Mouse (Mus musculus): ENCODE measurements around the gene Taf5.

Gene Taf5

GRCm38 (mm10) chr19:47067096-47067882 lies at the start of gene Taf5:
TSS of gene Taf5 (plus strand) at chr19:47067746.
- peak; percentile 98 to 99 for DNase-seq

- DNase-seq: peak in 1 of 2 experiments; percentile 45
Measured at GRCm38 (mm10) chr19:47017831-47018230, 49.7 kb upstream of the Taf5 start.

- no peak for DNase-seq
Measured at GRCm38 (mm10) chr19:47018330-47018729, 49.2 kb upstream of the Taf5 start.

DNA sequence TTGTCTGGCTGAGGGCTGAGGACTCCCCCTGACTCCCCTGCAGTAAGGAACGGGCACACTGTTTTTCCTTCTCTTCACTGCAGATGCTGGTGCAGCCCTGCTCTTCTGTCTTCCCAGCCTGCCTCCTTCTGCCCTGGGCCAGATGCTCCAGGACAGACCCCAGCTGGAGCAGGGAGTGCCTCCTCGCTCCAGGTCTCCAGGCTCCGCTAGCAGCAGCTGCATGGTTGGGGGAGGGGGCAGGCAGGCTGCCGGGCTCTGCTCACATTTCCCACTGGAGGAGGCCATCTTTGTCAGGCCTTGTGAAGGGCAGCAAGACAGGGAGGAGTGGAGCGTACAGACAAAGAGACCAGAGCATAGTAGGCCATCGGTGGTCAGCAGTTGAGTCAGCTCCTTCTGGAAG lies 48.2 kb upstream of the Taf5 start:
- peak; percentile 68 to 73 for DNase-seq

DNA sequence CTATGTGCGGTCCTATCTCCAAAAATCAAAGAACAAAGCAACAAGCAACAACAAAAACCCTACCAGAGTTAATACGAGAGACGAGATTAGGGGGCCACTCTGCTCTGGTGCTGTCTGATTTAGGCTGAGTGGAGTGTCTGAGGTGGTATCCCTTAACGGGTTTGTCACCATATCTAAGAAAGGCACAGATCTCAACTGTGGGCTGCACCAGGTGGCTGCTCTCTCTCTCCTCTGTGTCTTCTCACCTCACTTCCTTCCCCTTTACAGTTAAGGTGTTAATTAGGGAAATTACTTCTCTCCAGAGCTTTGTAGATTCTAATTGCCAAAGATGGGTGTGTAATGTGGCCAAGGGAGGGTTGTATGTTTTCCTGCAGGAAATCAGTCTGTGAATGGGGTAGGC lies 44.8 kb upstream of the Taf5 start:
- DNase-seq: no peak

GRCm38 (mm10) chr19:47023546-47023945 lies 44.0 kb upstream of the Taf5 start:
- no peak for DNase-seq

GRCm38 (mm10) chr19:47024954-47025353 lies 42.6 kb upstream of the Taf5 start:
- DNase-seq: peak in 1 of 2 experiments; percentile 17

DNA sequence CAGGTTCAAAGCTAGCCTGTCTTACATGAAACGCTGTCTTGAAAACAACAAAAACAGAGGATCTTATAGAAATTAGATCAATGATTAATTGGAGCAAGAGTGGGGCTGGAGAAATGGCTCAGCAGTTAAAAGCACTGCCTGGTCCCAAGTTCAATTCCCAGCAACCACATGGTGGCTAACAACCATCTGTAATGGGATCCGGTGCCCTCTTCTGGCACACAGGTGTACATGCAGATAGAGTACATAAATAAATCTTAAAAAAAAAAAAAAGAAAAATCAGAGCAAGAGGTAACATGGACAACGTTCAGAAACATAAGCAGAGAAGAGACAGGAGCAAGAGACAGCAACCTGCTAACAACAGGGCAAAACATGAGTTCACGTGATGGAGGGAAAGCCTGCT lies 41.0 kb upstream of the Taf5 start:
- no peak for DNase-seq

- no peak for DNase-seq
Measured at GRCm38 (mm10) chr19:47029796-47030195, 37.8 kb upstream of the Taf5 start.

DNA sequence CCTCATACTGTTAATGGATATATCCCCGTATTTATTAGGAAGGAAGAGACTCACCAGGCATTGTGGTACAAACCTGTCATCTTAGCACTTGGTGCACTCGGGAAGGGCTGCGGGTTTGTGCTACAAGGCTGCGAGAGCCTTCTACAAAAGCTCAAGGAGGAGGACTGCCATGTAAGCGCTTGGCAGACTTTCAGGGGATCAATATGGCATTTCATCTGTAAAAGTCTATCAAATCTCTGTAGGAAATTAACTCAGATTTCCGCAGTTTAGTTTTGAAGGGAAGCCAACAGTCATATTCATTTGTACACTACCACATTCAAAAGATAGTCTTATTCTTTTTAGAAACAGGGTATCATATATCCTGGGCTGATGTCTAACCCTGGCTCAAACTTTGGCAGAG lies 35.8 kb upstream of the Taf5 start:
- DNase-seq: no peak

DNA sequence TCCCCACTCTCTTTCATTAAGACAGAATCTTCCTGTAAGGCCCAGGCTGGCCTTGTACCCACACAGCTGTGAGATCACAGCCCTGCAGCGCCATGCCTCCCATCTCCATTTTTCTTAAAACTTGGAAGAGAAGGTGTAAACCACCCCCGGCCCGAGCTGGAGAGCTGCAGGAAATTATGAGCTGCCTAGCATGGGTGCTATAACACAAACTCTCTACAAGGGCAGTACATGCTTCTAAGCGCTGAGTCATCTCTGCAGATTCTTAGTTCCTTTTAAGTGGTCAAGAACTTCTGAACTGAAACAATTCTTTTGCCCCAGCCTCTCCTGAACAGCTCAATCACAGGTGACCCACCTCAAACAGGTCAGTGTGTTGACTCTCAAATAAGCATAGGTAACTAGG lies 32.6 kb upstream of the Taf5 start:
- no peak for DNase-seq

DNA sequence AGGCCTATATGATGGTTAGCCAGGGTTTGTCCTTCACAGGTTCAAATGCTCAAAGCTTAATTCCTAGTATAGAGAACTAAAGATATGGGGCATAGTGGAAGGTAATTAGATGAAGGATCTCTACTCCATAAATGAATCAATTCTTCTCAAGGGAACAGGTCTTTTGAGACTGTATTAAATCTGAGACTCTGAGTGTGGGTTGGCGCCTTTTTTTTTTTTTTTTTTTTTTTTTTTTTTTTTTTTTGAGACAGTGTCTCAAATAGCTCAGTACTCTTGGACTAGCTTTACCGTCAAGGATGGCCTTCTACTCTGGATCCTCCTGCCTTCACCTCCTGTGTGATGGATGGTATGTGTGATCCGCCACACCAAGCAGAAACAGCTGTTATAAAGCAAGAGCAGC lies 30.9 kb upstream of the Taf5 start:
- DNase-seq: no peak

GRCm38 (mm10) chr19:47040720-47041473 lies 26.6 kb upstream of the Taf5 start:
- no peak for DNase-seq

- peak in 1 of 2 experiments; percentile 45 for DNase-seq
Measured at GRCm38 (mm10) chr19:47043608-47044007, 23.9 kb upstream of the Taf5 start.

DNA sequence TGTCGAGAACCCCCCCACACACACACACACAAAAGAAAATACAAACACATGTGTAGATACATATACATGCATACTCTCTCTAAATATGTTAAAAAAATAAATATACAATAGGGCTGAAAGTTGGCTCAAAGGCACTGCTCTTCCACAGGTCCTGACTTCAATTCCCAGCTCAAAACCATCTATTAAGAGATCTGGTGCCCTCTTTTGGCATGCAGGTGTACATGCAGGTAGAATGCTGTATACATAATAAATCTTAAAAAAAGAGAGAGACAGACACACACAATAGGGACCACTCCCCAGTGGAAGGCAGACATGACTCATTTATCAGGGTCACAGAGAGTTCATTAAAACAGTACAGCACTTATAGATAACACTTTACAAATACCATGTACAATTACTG lies 21.2 kb upstream of the Taf5 start:
- DNase-seq: no peak

- no peak for DNase-seq
Measured at GRCm38 (mm10) chr19:47047236-47047833, 20.2 kb upstream of the Taf5 start.

GRCm38 (mm10) chr19:47049061-47049460 lies 18.5 kb upstream of the Taf5 start:
- DNase-seq: no peak

DNA sequence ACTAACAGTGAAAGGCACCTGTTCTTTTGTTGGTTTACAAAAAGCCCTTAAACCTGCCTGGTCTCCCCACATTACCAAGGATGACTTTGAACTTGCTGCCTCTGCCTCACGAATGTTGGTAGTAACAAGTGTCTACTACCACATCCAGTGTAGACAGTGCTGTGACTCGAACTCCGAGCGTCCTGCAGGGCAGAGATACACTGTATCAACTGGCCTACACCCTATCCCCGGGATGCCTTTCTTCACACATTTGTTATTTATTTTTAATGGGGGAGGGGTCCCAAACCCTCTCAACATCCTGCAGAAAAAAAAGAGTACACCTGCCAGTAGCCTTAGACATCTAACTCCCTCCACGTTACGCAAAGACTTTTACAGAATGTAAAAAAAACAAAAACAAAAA lies 17.7 kb upstream of the Taf5 start:
- DNase-seq: peak in 1 of 2 experiments; percentile 13

GRCm38 (mm10) chr19:47050271-47051032 lies 17.1 kb upstream of the Taf5 start, which contains the start of gene Pcgf6:
TSS of gene Pcgf6 (minus strand) at chr19:47050906.
- DNase-seq: peak; percentile 90 to 94

GRCm38 (mm10) chr19:47052927-47053326 lies 14.6 kb upstream of the Taf5 start:
- DNase-seq: no peak

DNA sequence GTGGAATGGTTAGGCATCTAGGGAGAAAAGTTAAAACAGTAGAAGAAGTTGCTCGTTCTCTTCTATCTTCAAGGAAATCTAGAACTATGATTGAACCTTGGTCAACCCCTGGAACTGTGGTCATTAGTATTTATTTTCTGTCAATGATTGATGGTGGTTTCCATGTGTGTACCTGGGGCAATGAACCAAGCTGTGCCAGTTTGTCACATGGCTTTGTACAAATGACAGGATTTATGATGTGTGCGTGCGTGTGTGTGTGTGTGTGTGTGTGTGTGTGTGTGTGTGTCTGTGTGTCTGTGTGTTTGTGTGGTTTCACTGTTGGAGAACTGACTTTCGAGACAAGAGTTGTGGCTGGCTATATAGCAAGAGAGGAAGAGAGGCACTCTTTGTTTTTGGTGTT lies 14.1 kb upstream of the Taf5 start:
- no peak for DNase-seq

DNA sequence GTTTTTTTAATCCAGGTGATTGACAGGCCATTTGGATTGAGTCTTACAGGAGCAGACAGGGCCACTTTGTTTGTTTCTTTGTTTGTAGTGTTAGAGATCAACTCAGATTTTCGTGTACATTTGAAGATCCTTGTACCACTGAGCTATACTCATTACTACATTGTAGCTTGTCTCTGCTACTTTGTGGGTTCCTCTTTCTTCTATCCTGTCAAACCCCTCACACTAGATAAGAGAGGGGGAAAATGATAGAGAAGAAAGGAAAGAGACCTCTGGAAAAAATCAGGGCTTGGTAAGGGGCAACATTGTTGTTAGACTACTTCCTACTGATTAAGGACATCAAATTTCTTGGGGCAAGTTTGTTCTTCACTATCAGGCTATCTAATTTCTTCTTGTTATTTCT lies 9.9 kb upstream of the Taf5 start:
- no peak for DNase-seq

DNA sequence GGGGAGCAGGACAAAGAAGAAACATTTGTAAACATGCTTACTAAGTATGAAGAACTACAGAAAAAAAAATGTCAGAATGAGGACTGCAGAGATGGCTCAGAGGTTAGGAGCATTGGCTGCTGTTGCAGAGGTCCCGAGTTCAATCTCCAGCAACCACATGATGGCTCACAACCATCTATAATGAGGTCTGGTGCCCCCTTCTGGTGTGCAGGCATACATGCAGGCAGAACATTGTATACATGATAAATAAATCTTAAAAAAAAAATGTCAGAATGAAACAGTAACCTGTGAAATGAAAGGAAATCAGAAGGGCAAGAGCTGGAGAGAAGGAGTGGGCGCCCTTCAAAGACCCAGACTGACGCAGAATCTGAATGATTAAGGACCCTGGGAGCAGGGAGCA lies 1.7 kb upstream of the Taf5 start:
- peak in 1 of 2 experiments; percentile 15 for DNase-seq

Measured in cerebellum, postnatal 10 days (tissue).